Mouse (Mus musculus) WW6 (cell line): ENCODE data around the gene Apoa2.
A peak's percentile ranks its signal among the peaks of the same experiment; 100 is the strongest.

ENCODE experiments used
- DNase-seq: peaks from one replicate; pipeline ENCODE4 v3.0.0-alpha.2; 2013; ENCODE audit warnings: low read depth, low spot score

The Apoa2 gene

GRCm38 (mm10) chr1:171205704-171206493 lies 19.0 kb upstream of the Apoa2 start:
- no peak for DNase-seq

DNA sequence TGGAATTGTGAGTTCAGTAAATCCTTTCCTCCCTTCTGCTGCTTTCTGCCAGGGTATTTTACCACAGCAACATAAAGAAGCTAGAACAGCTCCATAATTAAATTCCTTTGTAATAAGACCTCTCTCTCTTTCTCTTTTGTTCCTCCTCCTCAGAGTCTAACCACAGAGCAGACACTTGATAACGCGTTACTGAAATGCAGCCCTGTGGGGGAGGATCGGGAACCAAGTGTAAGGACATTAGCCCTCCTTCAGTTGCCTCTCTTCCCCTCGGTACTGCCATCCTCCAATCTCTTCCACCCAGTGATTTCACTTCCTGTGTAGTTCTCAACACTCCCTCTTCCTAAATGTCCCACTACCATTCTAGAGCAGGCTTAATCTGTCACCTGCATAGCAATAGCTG lies 15.4 kb upstream of the Apoa2 start:
- no peak for DNase-seq

- DNase-seq: no peak
These were observed 12.0 kb upstream of the Apoa2 start for GRCm38 (mm10) chr1:171212854-171213253.

DNA sequence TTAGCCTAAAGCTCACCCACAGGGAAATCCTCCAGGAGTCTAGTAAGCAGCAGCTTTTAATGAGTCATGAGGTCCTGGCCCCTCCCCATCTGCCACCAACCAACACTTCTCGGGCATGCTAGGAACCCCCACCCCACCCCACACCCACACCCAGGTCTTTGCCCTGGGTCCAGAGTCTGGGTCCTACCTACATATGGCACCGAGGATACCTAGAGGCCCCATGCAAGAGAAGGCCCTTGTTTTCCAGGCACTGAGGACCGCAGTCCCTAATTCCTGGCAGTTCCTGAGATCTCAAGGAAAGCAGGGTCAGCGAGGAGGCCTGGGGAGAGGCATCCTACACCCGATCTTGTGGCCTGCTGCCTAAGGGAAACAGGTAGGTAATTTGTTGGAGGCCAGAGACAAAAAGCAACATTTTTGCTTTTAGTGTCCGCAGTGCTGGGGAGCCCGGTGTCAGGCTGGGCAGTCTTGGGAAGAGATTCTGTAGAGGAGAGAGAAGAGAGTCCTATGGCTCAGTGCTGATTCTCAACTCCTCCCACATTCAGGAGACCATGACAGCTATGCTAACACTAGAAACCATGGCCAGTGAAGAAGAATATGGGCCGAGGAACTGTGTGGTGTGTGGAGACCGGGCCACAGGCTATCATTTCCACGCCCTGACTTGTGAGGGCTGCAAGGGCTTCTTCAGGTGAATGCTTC lies 10.9 kb upstream of the Apoa2 start, which contains the start of gene Nr1i3:
Nr1i3 (plus strand) TSS at position 170 of the 696 bp plus-strand sequence.
- DNase-seq: no peak

- DNase-seq: no peak
These were observed 8.5 kb upstream of the Apoa2 start for GRCm38 (mm10) chr1:171216241-171216955.

DNA sequence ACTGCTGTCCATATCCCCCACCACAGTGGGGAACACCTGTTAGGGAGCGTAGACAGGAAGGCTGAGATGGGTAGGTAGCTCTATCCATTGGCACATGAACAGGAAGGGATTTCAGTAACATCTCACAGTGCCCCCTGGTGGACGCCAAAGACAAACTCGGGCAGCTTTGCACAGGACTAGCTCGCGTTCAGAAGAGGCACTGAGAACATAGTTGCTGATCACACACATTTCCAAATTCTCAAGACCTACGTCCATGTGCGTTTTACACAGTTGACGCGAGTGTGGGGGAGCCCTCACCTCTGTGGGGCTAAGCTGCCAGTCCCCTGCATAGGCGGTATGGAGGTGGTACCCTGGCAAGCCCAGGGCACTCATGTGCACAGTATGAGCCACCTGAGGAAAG lies 4.0 kb upstream of the Apoa2 start:
- peak; percentile 71 for DNase-seq

- no peak for DNase-seq
These were observed 3.3 kb upstream of the Apoa2 start for GRCm38 (mm10) chr1:171221281-171222193.

DNA sequence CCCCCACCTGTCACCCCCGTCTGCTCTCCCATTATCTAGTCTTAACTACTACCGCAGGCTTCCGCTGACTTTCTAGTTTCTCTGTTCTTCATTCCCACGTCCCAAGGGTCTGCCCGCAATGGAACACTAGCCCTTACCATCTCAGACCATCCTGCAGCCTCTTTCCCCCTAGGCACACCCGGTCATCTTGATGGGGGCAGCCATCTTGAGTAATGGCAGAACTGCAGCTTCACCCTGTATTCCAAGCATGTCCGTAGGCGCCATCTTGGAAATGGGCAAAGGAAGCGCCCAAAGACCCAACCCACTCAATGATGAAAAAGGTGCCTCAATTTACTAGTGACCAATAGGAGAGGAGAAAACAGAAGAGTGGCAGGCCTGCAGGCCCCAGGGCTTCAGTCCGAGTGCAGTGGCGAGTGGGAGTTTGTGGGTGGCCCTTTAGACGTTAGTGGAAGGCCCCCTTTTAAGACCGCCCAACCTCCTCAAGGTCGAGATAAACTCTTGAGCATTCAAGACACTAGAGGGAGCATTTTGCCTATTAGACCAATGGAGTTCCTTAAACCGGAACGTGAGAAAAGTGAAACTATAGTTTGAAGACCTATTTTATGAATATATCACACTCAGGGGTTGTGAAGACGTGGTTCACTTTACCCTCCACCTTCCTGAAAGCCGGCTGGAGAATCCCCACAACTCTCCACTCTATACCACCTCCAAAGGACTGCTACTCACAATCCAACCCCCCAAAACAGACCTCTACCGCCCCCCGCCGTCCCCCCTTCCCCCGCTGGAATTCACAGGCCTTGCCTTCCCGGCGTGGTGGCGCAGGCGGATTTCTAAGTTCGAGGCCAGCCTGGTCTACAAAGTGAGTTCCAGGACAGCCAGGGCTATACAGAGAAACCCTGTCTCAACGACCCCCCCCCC lies 2.4 kb upstream of the Apoa2 start, which contains the start of gene Tomm40l:
Tomm40l (minus strand) TSS at position 277 of the 918 bp plus-strand sequence.
- peak; percentile 93 for DNase-seq

DNA sequence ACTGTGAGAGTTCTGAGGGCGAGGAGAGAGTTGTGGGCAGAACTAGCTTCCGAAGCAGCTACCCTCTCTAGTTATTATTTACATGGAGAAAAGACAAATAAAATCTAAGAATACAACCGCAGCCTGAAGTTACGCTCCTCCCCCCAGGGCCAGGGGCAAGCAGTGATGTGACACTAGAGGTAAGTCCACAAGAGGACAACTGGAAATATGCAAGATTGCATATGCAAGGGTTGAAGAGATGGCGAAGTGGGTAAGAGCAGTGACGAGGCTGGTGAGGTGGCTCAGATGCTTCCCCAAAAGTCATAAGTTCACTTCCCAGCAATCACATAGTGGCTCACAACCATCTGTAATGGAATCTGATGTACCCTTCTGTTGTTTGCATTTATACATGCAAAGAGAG lies 1.7 kb upstream of the Apoa2 start:
- DNase-seq: no peak

GRCm38 (mm10) chr1:171223796-171224195 lies 1.1 kb upstream of the Apoa2 start:
- no peak for DNase-seq

- no peak for DNase-seq
These were observed 1.9 kb downstream of the Apoa2 start for GRCm38 (mm10) chr1:171226780-171227179.

GRCm38 (mm10) chr1:171227879-171228278 lies 3.0 kb downstream of the Apoa2 start:
- DNase-seq: no peak

DNA sequence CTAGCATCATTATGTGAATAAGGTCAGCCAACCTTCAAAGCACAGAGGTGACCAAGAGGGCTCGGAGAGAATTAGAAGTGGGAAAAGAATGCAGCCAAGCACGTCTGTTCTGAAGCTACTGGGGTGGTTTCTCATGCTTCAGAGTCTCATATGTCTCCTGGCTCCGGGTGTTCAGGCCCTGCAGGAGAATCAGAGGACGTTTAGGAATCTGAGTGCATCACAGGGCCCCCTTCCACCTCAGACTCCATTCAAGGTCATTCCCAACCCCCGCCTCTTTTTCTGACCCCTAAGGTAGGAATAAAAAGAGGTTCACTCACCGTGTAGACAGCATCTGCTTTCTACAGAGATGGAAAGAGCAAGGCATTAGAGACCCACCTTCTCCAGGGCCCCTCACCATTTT lies 4.9 kb downstream of the Apoa2 start:
- no peak for DNase-seq

GRCm38 (mm10) chr1:171230215-171230614 lies 5.4 kb downstream of the Apoa2 start:
- no peak for DNase-seq

GRCm38 (mm10) chr1:171231844-171232243 lies 7.0 kb downstream of the Apoa2 start:
- no peak for DNase-seq

- no peak for DNase-seq
These were observed 7.5 kb downstream of the Apoa2 start for GRCm38 (mm10) chr1:171232348-171232747.

DNA sequence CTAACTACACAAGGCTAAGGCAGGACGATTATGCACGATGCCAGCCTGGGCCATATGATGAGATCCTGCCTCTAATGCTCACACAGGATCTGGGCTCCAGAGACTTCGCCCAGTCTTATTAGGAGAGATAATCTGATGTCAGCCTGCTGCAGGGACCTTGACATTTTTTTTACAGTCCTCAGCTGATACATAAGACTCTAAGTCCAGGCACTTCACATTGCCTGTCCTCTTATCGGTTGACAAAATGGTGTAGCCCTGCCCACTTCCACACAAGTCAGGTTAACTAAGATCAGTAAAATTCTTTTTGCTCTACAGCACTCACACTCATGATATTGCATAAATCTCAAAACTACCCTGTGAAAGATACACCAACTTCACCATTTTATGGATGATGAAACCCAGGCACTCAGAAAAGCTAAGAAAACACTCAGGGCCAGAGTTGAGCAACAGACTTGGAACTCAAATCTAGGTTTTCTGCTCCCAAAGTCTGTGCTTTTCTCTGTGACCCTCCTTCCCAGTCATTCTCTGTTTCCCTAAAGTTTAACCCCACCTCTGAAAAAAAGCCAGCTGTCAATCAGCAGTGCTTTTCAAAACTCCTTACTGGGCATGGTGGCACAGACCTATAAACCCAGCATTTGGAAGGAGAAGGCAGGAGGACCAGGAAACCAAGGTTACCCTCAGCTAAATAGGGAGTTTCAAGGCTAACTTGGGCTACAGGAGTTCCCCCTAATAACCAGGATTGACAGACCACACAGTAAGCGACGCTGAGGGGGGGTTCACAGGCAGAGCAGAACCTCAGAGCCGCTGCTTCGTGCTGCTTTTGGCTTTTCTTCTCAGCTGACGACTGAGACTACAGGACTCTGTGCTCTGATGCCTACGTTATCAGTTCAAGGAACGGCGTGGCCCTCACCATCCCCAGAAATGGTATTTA lies 8.2 kb downstream of the Apoa2 start:
- DNase-seq: no peak

GRCm38 (mm10) chr1:171234126-171234525 lies 9.3 kb downstream of the Apoa2 start, which contains the start of gene Fcer1g:
TSS of gene Fcer1g (minus strand) at chr1:171234365.
- DNase-seq: no peak

GRCm38 (mm10) chr1:171234538-171234937 lies 9.7 kb downstream of the Apoa2 start:
- DNase-seq: no peak
